Mouse (Mus musculus) megakaryocyte, embryonic 14.5 days (primary cell): ENCODE measurements around the gene Qrsl1.

Experiments used
- FLI1 ChIP-seq: IDR thresholded peaks from 2 replicates; pipeline ENCODE4 v1.6.1; 2012; ENCODE audit warnings: low read length, inconsistent platforms, mixed read lengths
- GATA1 ChIP-seq: IDR thresholded peaks from 3 replicates; pipeline ENCODE4 v1.6.1; 2012; ENCODE audit warnings: mixed read lengths, low read length, inconsistent platforms, borderline replicate concordance

- no peak for TF ChIP-seq FLI1
- TF ChIP-seq GATA1 = no peak
These were observed 15.2 kb upstream of the Qrsl1 start for GRCm38 (mm10) chr10:43916737-43917136.
